In the genomic region with DNA sequence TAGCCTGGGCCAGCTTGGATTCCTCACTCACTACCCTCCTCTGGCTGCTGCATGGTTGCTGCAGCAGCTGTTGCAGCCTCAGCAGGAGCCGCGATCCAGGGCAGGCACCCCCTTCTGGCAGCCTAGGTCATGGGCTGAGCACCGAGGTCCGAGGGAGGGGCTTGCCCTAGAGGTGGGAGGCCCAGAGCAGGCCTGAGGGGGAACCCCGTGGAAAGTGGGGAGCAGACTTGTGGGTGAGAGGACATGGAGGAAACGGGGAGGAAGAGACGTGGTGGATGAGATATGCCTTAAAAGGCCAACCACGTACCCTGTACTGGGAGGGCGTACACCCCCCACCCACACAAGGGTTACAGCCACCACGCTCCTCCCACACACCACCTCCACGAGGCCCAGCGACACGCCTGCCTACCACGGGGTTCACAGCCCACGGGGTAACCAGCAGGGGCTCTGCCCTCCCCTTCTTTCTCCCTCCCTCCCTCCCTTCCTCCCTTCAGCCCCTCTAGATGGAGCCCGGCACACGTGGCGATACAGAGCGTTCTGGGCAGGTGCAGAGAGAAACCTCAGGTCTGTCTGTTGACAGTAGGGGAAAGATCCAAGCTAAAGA, we compare ENCODE assay signal across 8 mouse cellular contexts.
DNase-seq lines count a peak whose midpoint lies in the region; ATAC-seq lines count a peak whose summit lies in the region.

No protein-coding gene starts in this region.

- H3K4me2 ChIP-seq in embryonic facial prominence, embryonic 15.5 days (replicated peaks) = peak overlapping the region; percentile 10; the same call in 1 of the 2 replicates
- H3K4me2 ChIP-seq in intestine, embryonic 15.5 days (replicated peaks) = no peak overlapping the region
- peak overlapping the region; percentile 34 for H3K4me2 ChIP-seq in midbrain, embryonic 12.5 days (replicated peaks)

- H3K27me3 ChIP-seq in embryonic facial prominence, embryonic 15.5 days = no peaks in the 10 kb centered on the region
- H3K27me3 ChIP-seq in intestine, embryonic 15.5 days (replicated peaks) = no peaks in the 10 kb centered on the region
- no peaks in the 10 kb centered on the region for H3K27me3 ChIP-seq in midbrain, embryonic 12.5 days

- peaks cover 38% of the 10 kb centered on the region for H3K4me1 ChIP-seq in embryonic facial prominence, embryonic 15.5 days
- H3K4me1 ChIP-seq in intestine, embryonic 15.5 days (replicated peaks) = peaks cover 37% of the 10 kb centered on the region
- H3K4me1 ChIP-seq in midbrain, embryonic 12.5 days = peaks cover 11% of the 10 kb centered on the region

- no peak overlapping the region for H3K4me3 ChIP-seq in embryonic facial prominence, embryonic 15.5 days (replicated peaks)
- no peak overlapping the region for H3K4me3 ChIP-seq in intestine, embryonic 15.5 days (replicated peaks)
- H3K4me3 ChIP-seq in midbrain, embryonic 12.5 days = 0 out of 2 replicates have a peak overlapping the region, but pooled peaks have one; percentile 12

- 0 out of 2 replicates have a peak, but pooled peaks have one; percentile 27 for ATAC-seq in embryonic facial prominence, embryonic 15.5 days (ENCODE audit: insufficient number of reproducible peaks, low FRiP score, low TSS enrichment, low read depth)
- ATAC-seq in intestine, embryonic 15.5 days = peak; percentile 60
- ATAC-seq in midbrain, embryonic 12.5 days (ENCODE audit: low FRiP score, low read depth) = peak; percentile 74

- intact Hi-C loops in left cerebral cortex, postnatal 36 days (cut with DNase I) = loop anchor here (5.0 kb wide), 1 partner anchor 64 kb away; a partner anchor contains a TSS

- DNase-seq in spleen, adult 18-20 months = peak; percentile 50 to 58
- DNase-seq in spleen, adult 12 weeks (ENCODE audit: low spot score) = no peak
- DNase-seq in thymus, adult 18-20 months = peak; percentile 78 to 84
- DNase-seq in left cerebral cortex, postnatal 36 days (ENCODE audit: low spot score in 2 of 2) = no peak
- no peak for DNase-seq in cerebellum, postnatal 25 days

- H3K36me3 ChIP-seq in embryonic facial prominence, embryonic 15.5 days = peaks cover 61% of the 10 kb centered on the region
- peaks cover 20% of the 10 kb centered on the region for H3K36me3 ChIP-seq in intestine, embryonic 15.5 days
- H3K36me3 ChIP-seq in midbrain, embryonic 12.5 days = peaks cover 12% of the 10 kb centered on the region

- H3K27ac ChIP-seq in embryonic facial prominence, embryonic 15.5 days (replicated peaks) = peak overlapping the region; percentile 63
- peak overlapping the region; percentile 46 for H3K27ac ChIP-seq in intestine, embryonic 15.5 days
- H3K27ac ChIP-seq in midbrain, embryonic 12.5 days (replicated peaks) = peak overlapping the region; percentile 26; the same call in 1 of the 2 replicates

- H3K9me3 ChIP-seq in embryonic facial prominence, embryonic 15.5 days (replicated peaks) = no peaks in the 10 kb centered on the region
- no peaks in the 10 kb centered on the region for H3K9me3 ChIP-seq in intestine, embryonic 15.5 days
- no peaks in the 10 kb centered on the region for H3K9me3 ChIP-seq in midbrain, embryonic 12.5 days

- no peak overlapping the region for H3K9ac ChIP-seq in embryonic facial prominence, embryonic 15.5 days
- H3K9ac ChIP-seq in intestine, embryonic 15.5 days = no peak overlapping the region
- 0 out of 2 replicates have a peak overlapping the region, but pooled peaks have one; percentile 25 for H3K9ac ChIP-seq in midbrain, embryonic 12.5 days (replicated peaks)

- WGBS in embryonic facial prominence, embryonic 15.5 days = 16% methylated on average over 17 of the region's 19 CpGs
- WGBS in intestine, embryonic 15.5 days = 21% methylated on average over 19 of the region's 19 CpGs
- 10% methylated on average over 18 of the region's 19 CpGs for WGBS in midbrain, embryonic 12.5 days

Comparison
In these comparisons a context has a peak if more than half of its experiments do, and no peak if none do; other contexts are left out.
1. DNase-seq: peak in spleen, adult 18-20 months (2 of 2) and thymus, adult 18-20 months (2 of 2); none in spleen, adult 12 weeks (single experiment), left cerebral cortex, postnatal 36 days (0 of 2) and cerebellum, postnatal 25 days (0 of 2).
2. Peak in every context shown above with its lines, with median percentiles within 50 percentile points of each other: ATAC-seq and H3K27ac ChIP-seq.